Mouse (Mus musculus) lung, adult 2 months (tissue): ENCODE measurements at regions not wholly inside any gene's neighbourhood (a gene's known extent, or its start where the extent isn't known, plus 50 kb on each side); places are given as distances from the start of the nearest gene placed in this dataset.

Source experiments
- CTCF ChIP-seq: fragments of 200-500 bp; IDR thresholded peaks from 2 replicates; pipeline ENCODE4 v1.5.1; 2011; ENCODE audit warnings: mild to moderate bottlenecking, low read length, control low read depth; ENCODE audit not compliant: insufficient read depth
- POLR2A ChIP-seq: fragments of 200-500 bp; IDR thresholded peaks from 2 replicates; pipeline ENCODE4 v1.6.1; 2011; ENCODE audit warnings: low read depth, mild to moderate bottlenecking, control low read depth, low read length, borderline replicate concordance; ENCODE audit errors: extremely low read depth

DNA sequence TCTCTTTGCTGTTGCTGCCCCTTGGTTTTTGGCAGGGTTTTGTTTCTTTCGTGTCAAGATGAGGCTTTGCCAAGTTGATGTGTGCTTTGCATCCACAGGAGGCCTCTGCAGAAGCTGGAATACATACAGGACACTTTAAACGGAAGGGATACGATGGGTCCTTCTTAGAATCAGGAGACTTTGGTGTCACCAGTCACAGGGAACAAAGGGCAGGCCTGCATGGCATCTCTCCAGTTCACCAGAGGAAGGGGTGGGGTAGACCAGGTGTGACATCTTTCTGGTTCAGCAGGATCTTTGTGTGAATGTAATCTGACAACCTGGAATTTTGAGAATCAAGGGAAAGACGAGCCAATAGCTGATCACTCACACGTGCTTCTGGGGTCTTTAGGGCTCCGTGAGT is 284.5 kb upstream of the Runx1 start:
- no peak for TF ChIP-seq CTCF
- TF ChIP-seq POLR2A: no peak
